Mouse (Mus musculus): ENCODE measurements at regions not wholly inside any gene's neighbourhood (a gene's known extent, or its start where the extent isn't known, plus 50 kb on each side); places are given as distances from the start of the nearest gene placed in this dataset.

DNA sequence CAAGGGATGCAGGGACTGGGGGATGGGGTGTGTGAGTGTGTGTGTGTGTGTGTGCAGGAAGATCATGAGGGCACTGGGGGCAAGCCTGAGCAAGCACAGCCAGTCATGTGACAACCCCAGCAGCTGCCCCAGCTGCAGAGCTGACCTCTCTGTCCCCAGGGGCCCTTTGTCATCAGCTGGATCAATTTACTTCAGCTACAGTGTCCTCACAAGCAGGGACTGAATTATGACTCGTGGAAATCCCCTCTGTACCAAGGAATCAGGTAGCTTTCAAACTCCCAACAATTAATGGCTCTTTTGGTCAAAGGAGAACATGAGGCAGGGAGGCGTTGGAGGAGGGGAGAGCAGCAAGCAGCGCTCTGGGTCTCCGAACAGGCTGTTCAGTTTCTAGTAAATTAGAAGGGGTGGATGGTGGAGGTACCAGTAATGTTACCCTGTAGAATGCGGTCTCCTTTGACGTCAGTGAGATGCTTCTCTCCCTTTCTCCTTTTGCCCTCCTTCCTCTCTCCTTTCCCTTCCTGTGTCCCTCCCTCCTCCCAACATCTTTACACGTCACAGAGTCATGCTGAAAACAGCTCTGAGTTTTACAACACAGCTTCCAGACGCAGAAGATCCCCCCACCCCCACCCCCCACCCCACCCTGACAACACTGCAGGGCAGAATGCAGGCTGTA, 106.5 kb downstream of the Tomm20 start:
- TF ChIP-seq CTCF (IDR thresholded peaks at IDR 0.05; ENCODE audit: control insufficient read depth, insufficient read depth, low read length) (peak; percentile 13; the same call in 1 of the 2 replicates), POLR2A (IDR thresholded peaks at IDR 0.05; ENCODE audit: borderline replicate concordance, control insufficient read depth, low read depth, low read length) (no peak)

Data from bone marrow, adult 2 months (tissue).